Mouse (Mus musculus) thymus, adult 2 months (tissue): ENCODE data around the gene Hdac9.

Source experiments
- CTCF ChIP-seq: fragments of 200-500 bp; IDR thresholded peaks from 2 replicates; pipeline ENCODE4 v1.5.1; 2012; ENCODE audit warnings: mild to moderate bottlenecking, control low read depth, low read length, moderate library complexity, borderline replicate concordance; ENCODE audit not compliant: control insufficient read depth, poor library complexity, insufficient read depth; ENCODE audit errors: extremely low read depth
- POLR2A ChIP-seq: fragments of 200-500 bp; IDR thresholded peaks from 2 replicates; pipeline ENCODE4 v1.6.1; 2012; ENCODE audit warnings: mild to moderate bottlenecking, low read length, control low read depth, moderate library complexity; ENCODE audit not compliant: control insufficient read depth, poor library complexity, insufficient read depth; ENCODE audit errors: extremely low read depth

- TF ChIP-seq CTCF (no peak), POLR2A (no peak)
Measured at GRCm38 (mm10) chr12:34722831-34723490, 193.9 kb downstream of the Hdac9 start.
